Mouse (Mus musculus): Measurements from ENCODE around the gene Hist1h2ag. TPM values are rescaled to one million over a fixed set of nuclear protein-coding genes. Genes with fewer than 3 reads are reported as not detected.

Gene Hist1h2ag
- polyA plus RNA-seq, 1 experiment from 2014 or later, result 9.4 TPM

DNA sequence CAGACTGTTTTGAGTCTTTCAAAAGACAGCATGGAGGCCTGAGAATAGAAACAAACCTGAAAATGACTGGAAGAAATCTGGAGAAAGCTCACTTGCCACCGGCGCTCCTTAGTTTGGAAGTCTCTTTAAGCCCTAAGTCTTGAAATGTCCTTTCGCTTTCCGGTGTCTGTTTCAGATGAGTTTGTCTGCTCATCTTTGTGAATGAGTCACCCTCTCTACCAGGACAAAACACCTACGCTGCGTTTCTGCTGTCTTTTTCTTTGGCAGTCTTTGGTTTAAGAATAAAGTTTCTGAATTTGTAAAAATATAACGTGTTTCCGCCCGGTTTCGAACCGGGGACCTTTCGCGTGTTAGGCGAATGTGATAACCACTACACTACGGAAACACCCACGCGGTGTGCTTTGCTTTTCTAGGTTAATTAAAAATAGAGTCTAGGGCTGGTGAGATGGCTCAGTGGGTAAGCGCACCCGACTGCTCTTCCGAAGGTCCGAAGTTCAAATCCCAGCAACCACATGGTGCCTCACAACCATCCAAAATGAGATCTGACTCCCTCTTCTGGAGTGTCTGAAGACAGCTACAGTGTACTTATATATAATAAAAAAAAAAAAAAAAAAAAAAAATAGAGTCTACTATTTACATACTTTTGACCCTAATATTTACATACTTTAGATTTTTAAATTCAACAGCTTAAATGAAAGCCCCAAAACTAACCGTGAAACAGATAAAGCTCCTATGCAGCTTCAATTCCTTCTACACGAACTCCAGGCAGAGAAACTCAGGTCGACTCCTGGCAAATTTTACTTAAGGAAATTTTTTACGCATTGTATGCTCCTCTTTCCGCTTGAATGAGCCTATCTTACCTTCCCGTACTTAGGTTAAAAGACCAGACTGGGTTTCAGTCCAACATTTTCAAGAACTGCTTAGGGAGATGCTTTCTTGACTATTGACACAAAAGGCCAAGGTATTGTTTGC is 27.0 kb downstream of the Hist1h2ag start:
- WGBS (ENCODE audit: insufficient replicate concordance), result 14% methylated on average over 27 of the region's 27 CpGs
- TF ChIP-seq CTCF (IDR thresholded peaks at IDR 0.05; ENCODE audit: low read depth), result 0 out of 2 replicates have a peak, but pooled peaks have one; percentile 15
- TF ChIP-seq EP300 (IDR thresholded peaks at IDR 0.05; ENCODE audit: low read depth), result no peak
- Histone ChIP-seq H3K4me2 (ENCODE audit: low read depth, low read length) (peak overlapping the region; percentile 55), H3K27me3 (ENCODE audit: insufficient read depth, low read length) (peaks cover 31% of the 10 kb centered on the region), H3K9ac (replicated peaks) (no peak overlapping the region), H3K27ac (ENCODE audit: low read depth) (no peak overlapping the region), H3K4me1 (ENCODE audit: insufficient read depth) (peaks cover 17% of the 10 kb centered on the region), H3K9me3 (ENCODE audit: low read length) (no peaks in the 10 kb centered on the region), H3K36me3 (replicated peaks; ENCODE audit: insufficient read depth, low read length) (no peaks in the 10 kb centered on the region), H3K4me3 (ENCODE audit: low read depth, low read length) (peak overlapping the region; percentile 28)
- ATAC-seq (peak; percentile 90), DNase-seq (peak; percentile 87)

DNA sequence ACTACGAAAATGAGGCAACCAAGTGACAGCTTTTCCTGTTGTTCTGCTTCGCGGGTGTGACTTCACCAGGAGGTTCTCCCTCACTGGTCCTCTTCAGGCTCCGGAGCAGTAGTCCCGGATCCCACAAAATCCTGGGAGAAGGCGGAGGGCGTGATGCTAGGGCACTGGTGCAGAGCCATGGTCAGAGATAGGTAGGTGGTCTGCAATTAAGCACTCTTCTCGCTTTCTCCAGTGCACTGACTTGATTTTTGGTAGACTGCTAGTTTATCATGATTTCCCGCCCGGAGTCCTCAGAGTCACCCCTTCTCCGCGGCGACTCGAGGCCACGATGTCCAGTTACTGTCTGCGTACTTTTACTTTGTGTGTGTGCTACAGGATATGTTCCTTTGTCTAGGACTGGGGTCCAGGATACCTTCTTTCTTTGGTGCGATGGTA is 28.3 kb downstream of the Hist1h2ag start:
- Histone ChIP-seq H3K4me2 (ENCODE audit: low read depth, low read length) (peak overlapping the region; percentile 55), H3K4me1 (ENCODE audit: insufficient read depth) (peaks cover 17% of the 10 kb centered on the region), H3K27ac (ENCODE audit: low read depth) (no peak overlapping the region), H3K36me3 (replicated peaks; ENCODE audit: insufficient read depth, low read length) (no peaks in the 10 kb centered on the region), H3K4me3 (ENCODE audit: low read depth, low read length) (peak overlapping the region; percentile 27), H3K9ac (replicated peaks) (no peak overlapping the region), H3K27me3 (ENCODE audit: insufficient read depth, low read length) (peaks cover 40% of the 10 kb centered on the region), H3K9me3 (ENCODE audit: low read length) (no peaks in the 10 kb centered on the region)
- no peak for DNase-seq
- 14% methylated on average over 17 of the region's 17 CpGs for WGBS (ENCODE audit: insufficient replicate concordance)
- TF ChIP-seq CTCF (IDR thresholded peaks at IDR 0.05; ENCODE audit: low read depth) (no peak), EP300 (IDR thresholded peaks at IDR 0.05; ENCODE audit: low read depth) (no peak)
- no peak for ATAC-seq

DNA sequence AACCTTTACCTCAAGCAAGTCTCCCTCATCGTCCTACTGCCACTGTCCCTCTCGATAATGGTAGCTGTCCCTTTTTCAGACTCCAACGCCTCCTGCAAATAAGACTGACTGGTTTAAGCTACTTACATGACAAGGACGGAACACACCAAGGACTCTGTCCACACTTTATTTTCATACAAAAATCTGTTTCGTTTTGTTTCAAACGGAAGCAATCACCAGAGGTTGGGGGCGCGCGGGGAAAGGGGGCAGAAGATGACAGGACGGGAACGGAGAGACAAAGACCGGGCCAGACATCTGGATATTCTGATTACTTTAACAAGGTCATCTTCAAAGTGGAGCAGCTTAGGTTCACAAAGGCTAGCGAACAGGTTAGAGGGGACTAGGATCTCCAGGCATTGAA is 29.0 kb downstream of the Hist1h2ag start:
- H3K9me3 ChIP-seq (ENCODE audit: low read length), result no peaks in the 10 kb centered on the region
- WGBS (ENCODE audit: insufficient replicate concordance), result 19% methylated on average over 13 of the region's 13 CpGs
- TF ChIP-seq EP300 (IDR thresholded peaks at IDR 0.05; ENCODE audit: low read depth) (no peak), CTCF (IDR thresholded peaks at IDR 0.05; ENCODE audit: low read depth) (no peak)
- no peak for DNase-seq
- no peak overlapping the region for H3K9ac ChIP-seq (replicated peaks)
- no peak for ATAC-seq
- peaks cover 17% of the 10 kb centered on the region for H3K4me1 ChIP-seq (ENCODE audit: insufficient read depth)
- H3K27ac ChIP-seq (ENCODE audit: low read depth), result no peak overlapping the region
- H3K4me3 ChIP-seq (ENCODE audit: low read depth, low read length), result peak overlapping the region; percentile 27; the same call in 1 of the 2 replicates
- peaks cover 47% of the 10 kb centered on the region for H3K27me3 ChIP-seq (ENCODE audit: insufficient read depth, low read length)
- no peaks in the 10 kb centered on the region for H3K36me3 ChIP-seq (replicated peaks; ENCODE audit: insufficient read depth, low read length)
- peak overlapping the region; percentile 55 for H3K4me2 ChIP-seq (ENCODE audit: low read depth, low read length)

DNA sequence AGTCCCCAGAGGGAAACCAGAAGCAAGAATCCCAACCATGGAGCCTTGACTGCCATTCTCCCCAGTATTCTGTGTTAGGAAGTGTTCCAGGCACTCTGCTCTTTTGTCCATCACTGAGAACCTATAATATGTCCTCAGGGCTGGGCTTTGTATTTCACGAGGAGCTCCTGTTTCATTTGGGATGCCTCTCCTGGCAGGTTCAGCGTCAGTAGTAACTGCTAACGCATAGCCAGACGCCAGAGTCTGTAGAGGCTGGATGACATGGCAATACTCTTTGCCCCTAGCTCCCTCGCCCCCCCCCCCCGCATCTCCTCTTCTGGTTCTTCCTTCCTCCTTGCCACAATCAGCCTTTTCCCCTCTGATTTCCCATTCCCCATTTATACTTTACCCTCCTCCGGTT is 33.1 kb downstream of the Hist1h2ag start, which contains the start of gene Prss16:
Gene Prss16 (minus strand): TSS at position 101 of the 400 bp plus-strand sequence.
- DNase-seq (no peak), ATAC-seq (no peak)
- 23% methylated on average over 6 of the region's 7 CpGs for WGBS (ENCODE audit: insufficient replicate concordance)
- no peaks in the 10 kb centered on the region for H3K36me3 ChIP-seq (replicated peaks; ENCODE audit: insufficient read depth, low read length)
- no peak within 1 kb of the TSS for H3K4me3 ChIP-seq (ENCODE audit: low read depth, low read length)
- TF ChIP-seq CTCF (IDR thresholded peaks at IDR 0.05; ENCODE audit: low read depth) (no peak), EP300 (IDR thresholded peaks at IDR 0.05; ENCODE audit: low read depth) (no peak)
- H3K27me3 ChIP-seq (ENCODE audit: insufficient read depth, low read length), result peaks cover 78% of the 10 kb centered on the region
- no peak within 1 kb of the TSS for H3K27ac ChIP-seq (ENCODE audit: low read depth)
- H3K9ac ChIP-seq (replicated peaks), result no peak within 1 kb of the TSS
- H3K9me3 ChIP-seq (ENCODE audit: low read length), result no peaks in the 10 kb centered on the region
- H3K4me1 ChIP-seq (ENCODE audit: insufficient read depth), result peaks cover 29% of the 10 kb centered on the region
- H3K4me2 ChIP-seq (ENCODE audit: low read depth, low read length), result no peak within 1 kb of the TSS

DNA sequence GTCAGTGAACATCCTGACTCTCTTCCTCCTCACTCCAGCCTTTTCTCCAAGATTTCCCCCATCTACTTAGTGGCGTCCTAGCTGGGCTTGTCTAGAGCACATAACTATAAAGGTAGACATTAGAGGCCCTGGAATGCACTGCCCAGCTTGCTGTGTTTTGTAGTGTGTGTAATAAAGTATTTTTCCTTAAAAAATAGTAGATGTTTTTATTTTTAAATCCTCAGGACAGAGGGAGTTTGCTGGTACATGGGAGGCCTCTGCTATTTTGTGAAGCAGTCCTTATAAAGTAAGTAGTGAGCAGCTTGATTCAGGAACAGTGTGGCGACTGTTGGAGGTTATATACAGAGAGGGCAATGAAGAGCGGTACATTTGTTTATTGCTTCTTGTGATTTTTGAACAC is 34.0 kb downstream of the Hist1h2ag start:
- no peak overlapping the region for H3K9ac ChIP-seq (replicated peaks)
- no peak overlapping the region for H3K27ac ChIP-seq (ENCODE audit: low read depth)
- no peak overlapping the region for H3K4me2 ChIP-seq (ENCODE audit: low read depth, low read length)
- WGBS (ENCODE audit: insufficient replicate concordance), result 75% methylated on average over 3 of the region's 3 CpGs
- H3K9me3 ChIP-seq (ENCODE audit: low read length), result no peaks in the 10 kb centered on the region
- H3K27me3 ChIP-seq (ENCODE audit: insufficient read depth, low read length), result peaks cover 74% of the 10 kb centered on the region
- peaks cover 20% of the 10 kb centered on the region for H3K4me1 ChIP-seq (ENCODE audit: insufficient read depth)
- TF ChIP-seq CTCF (IDR thresholded peaks at IDR 0.05; ENCODE audit: low read depth) (no peak), EP300 (IDR thresholded peaks at IDR 0.05; ENCODE audit: low read depth) (no peak)
- DNase-seq (no peak), ATAC-seq (no peak)
- H3K36me3 ChIP-seq (replicated peaks; ENCODE audit: insufficient read depth, low read length), result no peaks in the 10 kb centered on the region
- no peak overlapping the region for H3K4me3 ChIP-seq (ENCODE audit: low read depth, low read length)

DNA sequence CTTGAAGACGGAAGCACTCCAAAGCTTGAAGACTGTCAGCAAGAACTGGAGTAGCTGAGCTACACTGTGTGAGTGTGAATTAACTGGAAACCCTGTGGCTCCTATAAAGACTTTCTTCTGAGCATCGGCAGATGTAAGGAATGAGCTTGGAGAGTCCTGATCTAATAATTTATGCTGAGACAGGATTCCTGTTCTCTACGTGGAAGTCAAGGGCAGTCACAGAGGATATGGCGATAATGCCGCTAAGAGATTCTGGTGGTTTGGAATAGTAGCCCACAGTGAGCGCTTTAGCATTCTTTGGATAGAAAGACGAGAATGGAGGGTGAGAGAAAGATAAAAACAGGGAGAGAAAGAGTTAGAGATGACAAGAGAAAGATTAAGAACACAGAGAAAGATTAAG is 34.9 kb downstream of the Hist1h2ag start:
- ATAC-seq (no peak), DNase-seq (no peak)
- WGBS (ENCODE audit: insufficient replicate concordance), result 57% methylated on average over 7 of the region's 7 CpGs
- TF ChIP-seq EP300 (IDR thresholded peaks at IDR 0.05; ENCODE audit: low read depth) (no peak), CTCF (IDR thresholded peaks at IDR 0.05; ENCODE audit: low read depth) (no peak)
- Histone ChIP-seq H3K9ac (replicated peaks) (no peak overlapping the region), H3K27me3 (ENCODE audit: insufficient read depth, low read length) (peaks cover 69% of the 10 kb centered on the region), H3K4me3 (ENCODE audit: low read depth, low read length) (no peak overlapping the region), H3K4me2 (ENCODE audit: low read depth, low read length) (no peak overlapping the region), H3K36me3 (replicated peaks; ENCODE audit: insufficient read depth, low read length) (no peaks in the 10 kb centered on the region), H3K9me3 (ENCODE audit: low read length) (no peaks in the 10 kb centered on the region), H3K4me1 (ENCODE audit: insufficient read depth) (peaks cover 19% of the 10 kb centered on the region), H3K27ac (ENCODE audit: low read depth) (no peak overlapping the region)
